Mouse (Mus musculus) thymus, adult 2 months (tissue): Measurements from ENCODE around the gene Tex45.

ENCODE experiments used
- CTCF ChIP-seq: fragments of 200-500 bp; IDR thresholded peaks from 2 replicates; pipeline ENCODE4 v1.5.1; 2012; ENCODE audit warnings: mild to moderate bottlenecking, control low read depth, low read length, moderate library complexity, borderline replicate concordance; ENCODE audit not compliant: control insufficient read depth, poor library complexity, insufficient read depth; ENCODE audit errors: extremely low read depth
- POLR2A ChIP-seq: fragments of 200-500 bp; IDR thresholded peaks from 2 replicates; pipeline ENCODE4 v1.6.1; 2012; ENCODE audit warnings: mild to moderate bottlenecking, low read length, control low read depth, moderate library complexity; ENCODE audit not compliant: control insufficient read depth, poor library complexity, insufficient read depth; ENCODE audit errors: extremely low read depth

DNA sequence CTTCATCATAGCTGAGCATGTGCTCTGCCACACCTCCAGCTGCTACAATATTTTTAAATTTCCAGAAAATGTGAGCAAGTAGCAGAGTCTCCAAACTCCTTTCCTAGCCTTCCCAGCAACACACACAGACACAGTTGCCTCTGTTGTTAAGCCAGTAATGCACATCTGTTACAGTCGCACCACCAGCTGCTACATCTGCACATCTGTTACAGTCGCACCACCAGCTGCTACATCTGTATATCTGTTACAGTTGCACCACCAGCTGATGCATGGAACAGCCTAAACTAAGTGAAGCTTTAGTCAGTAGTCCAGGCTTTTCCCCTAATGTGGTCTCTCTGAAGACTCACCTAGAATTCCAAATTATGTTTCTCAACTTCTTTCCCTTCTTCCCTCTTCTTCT lies 42.2 kb upstream of the Tex45 start:
- TF ChIP-seq POLR2A (no peak), CTCF (no peak)
